Mouse (Mus musculus) midbrain, embryonic 16.5 days (tissue): ENCODE data around the gene Iqcj. TPM values are rescaled to one million over a fixed set of nuclear protein-coding genes. Genes with fewer than 3 reads are reported as not detected.
"Not testable (repeated sequence)": the region's sequence is repeated elsewhere in the genome, so short reads cannot be mapped to it uniquely, and the experiment has no call there.

ENCODE experiments used
- ATAC-seq: fragments of 200-750 bp; cut with Nextera tagmentation; 2 replicates; pipeline ENCODE4 v1.8.0; 2017; ENCODE audit warnings: moderate TSS enrichment
- H3K27ac ChIP-seq: fragments of 300-500 bp; sonication (generic); 2 replicates; pipeline ENCODE4 v1.5.1; 2014; ENCODE audit warnings: mild to moderate bottlenecking, low read length, mixed read lengths
- H3K27me3 ChIP-seq: fragments of 300-500 bp; sonication (generic); 2 replicates; pipeline ENCODE4 v1.6.1; 2014; ENCODE audit warnings: low read depth, low read length, mixed read lengths; ENCODE audit not compliant: control insufficient read depth, insufficient read depth
- H3K36me3 ChIP-seq: fragments of 300-500 bp; sonication (generic); 2 replicates; pipeline ENCODE4 v1.6.1; 2014; ENCODE audit warnings: mild to moderate bottlenecking, low read length, moderate library complexity, mixed read lengths; ENCODE audit not compliant: control insufficient read depth, insufficient read depth
- H3K4me1 ChIP-seq: fragments of 300-500 bp; sonication (generic); 2 replicates; pipeline ENCODE4 v1.6.1; 2014; ENCODE audit warnings: mild to moderate bottlenecking, low read length, mixed read lengths; ENCODE audit not compliant: control insufficient read depth, insufficient read depth
- H3K4me2 ChIP-seq: fragments of 300-500 bp; sonication (generic); 2 replicates; pipeline ENCODE4 v1.6.1; 2014; ENCODE audit warnings: mild to moderate bottlenecking, low read length, mixed read lengths
- H3K4me3 ChIP-seq: fragments of 300-500 bp; sonication (generic); 2 replicates; pipeline ENCODE4 v1.5.1; 2014; ENCODE audit warnings: low read depth, mild to moderate bottlenecking, low read length, moderate library complexity, mixed read lengths
- H3K9ac ChIP-seq: fragments of 300-500 bp; sonication (generic); 2 replicates; pipeline ENCODE4 v1.6.1; 2014; ENCODE audit warnings: low read depth, low read length, mixed read lengths
- H3K9me3 ChIP-seq: fragments of 300-500 bp; sonication (generic); replicated peaks from 2 replicates; pipeline ENCODE4 v1.6.1; 2014; ENCODE audit warnings: mild to moderate bottlenecking, low read length, mixed read lengths; ENCODE audit not compliant: control insufficient read depth, poor library complexity, severe bottlenecking
- WGBS: fragments of 180-500 bp; shearing (Covaris S2); extraction: QIAGEN DNeasy Blood & Tissue Kit; methylation state at CpG from one replicate; pipeline ENCODE4 v1.1.7; 2014; 5-methylcytosine and 5-hydroxymethylcytosine counted together
- polyA plus RNA-seq: library from polyadenylated mRNA; unstranded; fragments of >200 nt; fragmentation: Nextera tagmentation; extraction: Ambion mirVana; gene quantifications from 2 replicates; pipeline ENCODE4 v1.2.1, GENCODE M21; 2015

Iqcj gene
- polyA plus RNA-seq, 1 experiment from 2014 or later: 0.67 TPM

GRCm38 (mm10) chr3:68085024-68085423 lies 193.0 kb downstream of the Iqcj start:
- Histone ChIP-seq H3K36me3 (no peaks in the 10 kb centered on the region), H3K4me1 (no peaks in the 10 kb centered on the region), H3K4me3 (no peak overlapping the region), H3K4me2 (no peak overlapping the region), H3K27ac (no peak overlapping the region), H3K9ac (no peak overlapping the region), H3K27me3 (no peaks in the 10 kb centered on the region), H3K9me3 (no peaks in the 10 kb centered on the region)
- ATAC-seq: no peak
- WGBS: 81% methylated on average over 2 of the region's 2 CpGs

- no peaks in the 10 kb centered on the region for H3K4me1 ChIP-seq
- no peak for ATAC-seq
- no peaks in the 10 kb centered on the region for H3K36me3 ChIP-seq
- WGBS: 71% methylated on average over 4 of the region's 4 CpGs
- H3K4me2 ChIP-seq: no peak overlapping the region
- no peak overlapping the region for H3K27ac ChIP-seq
- no peak overlapping the region for H3K4me3 ChIP-seq
- no peaks in the 10 kb centered on the region for H3K27me3 ChIP-seq
- no peaks in the 10 kb centered on the region for H3K9me3 ChIP-seq
- no peak overlapping the region for H3K9ac ChIP-seq
Observed at GRCm38 (mm10) chr3:68092108-68092507, 200.1 kb downstream of the Iqcj start.

- 78% methylated on average over 4 of the region's 4 CpGs for WGBS
Observed at GRCm38 (mm10) chr3:68096724-68097431, 204.9 kb downstream of the Iqcj start.

GRCm38 (mm10) chr3:68099561-68099960 lies 207.5 kb downstream of the Iqcj start:
- H3K9ac ChIP-seq, H3K27me3 ChIP-seq, H3K4me2 ChIP-seq, H3K36me3 ChIP-seq, ATAC-seq, H3K27ac ChIP-seq, H3K4me3 ChIP-seq, H3K9me3 ChIP-seq, H3K4me1 ChIP-seq: not testable (repeated sequence)
- WGBS: 84% methylated on average over 6 of the region's 6 CpGs

More at GRCm38 (mm10) chr3:68096724-68097431, 204.9 kb downstream of the Iqcj start:
- Histone ChIP-seq H3K9ac (no peak overlapping the region), H3K4me3 (no peak overlapping the region), H3K4me1 (no peaks in the 10 kb centered on the region), H3K9me3 (no peaks in the 10 kb centered on the region), H3K27me3 (no peaks in the 10 kb centered on the region), H3K4me2 (no peak overlapping the region), H3K27ac (no peak overlapping the region), H3K36me3 (no peaks in the 10 kb centered on the region)
- no peak for ATAC-seq

- Histone ChIP-seq H3K9ac (no peak overlapping the region), H3K27ac (no peak overlapping the region), H3K4me2 (no peak overlapping the region), H3K4me3 (no peak overlapping the region), H3K9me3 (no peaks in the 10 kb centered on the region), H3K36me3 (no peaks in the 10 kb centered on the region), H3K27me3 (no peaks in the 10 kb centered on the region), H3K4me1 (peaks cover 5% of the 10 kb centered on the region; the same call in 1 of the 2 replicates)
- ATAC-seq: no peak
- 88% methylated on average over 4 of the region's 4 CpGs for WGBS
Observed at GRCm38 (mm10) chr3:68101343-68101742, 209.3 kb downstream of the Iqcj start.

GRCm38 (mm10) chr3:68105081-68105685 lies 213.2 kb downstream of the Iqcj start:
- Histone ChIP-seq H3K36me3 (no peaks in the 10 kb centered on the region), H3K27me3 (no peaks in the 10 kb centered on the region), H3K4me3 (no peak overlapping the region), H3K27ac (no peak overlapping the region), H3K4me2 (no peak overlapping the region), H3K4me1 (peaks cover 5% of the 10 kb centered on the region; the same call in 1 of the 2 replicates), H3K9me3 (no peaks in the 10 kb centered on the region), H3K9ac (no peak overlapping the region)
- no peak for ATAC-seq
- WGBS: 53% methylated on average over 2 of the region's 2 CpGs

Other genes starting within 250 kb of the Iqcj start
- gene Iqschfp, start within 50 bp of the Iqcj start, polyA plus RNA-seq: 6.1 and 6.7 TPM in 2 replicates
- 143 and 147 TPM in 2 replicates for gene Schip1, start 172.6 kb downstream of the Iqcj start, polyA plus RNA-seq